Mouse (Mus musculus): Measurements from ENCODE around the gene Hvcn1.
"Not testable (repeated sequence)": the region's sequence is repeated elsewhere in the genome, so short reads cannot be mapped to it uniquely, and the experiment has no call there.

Gene Hvcn1

DNA sequence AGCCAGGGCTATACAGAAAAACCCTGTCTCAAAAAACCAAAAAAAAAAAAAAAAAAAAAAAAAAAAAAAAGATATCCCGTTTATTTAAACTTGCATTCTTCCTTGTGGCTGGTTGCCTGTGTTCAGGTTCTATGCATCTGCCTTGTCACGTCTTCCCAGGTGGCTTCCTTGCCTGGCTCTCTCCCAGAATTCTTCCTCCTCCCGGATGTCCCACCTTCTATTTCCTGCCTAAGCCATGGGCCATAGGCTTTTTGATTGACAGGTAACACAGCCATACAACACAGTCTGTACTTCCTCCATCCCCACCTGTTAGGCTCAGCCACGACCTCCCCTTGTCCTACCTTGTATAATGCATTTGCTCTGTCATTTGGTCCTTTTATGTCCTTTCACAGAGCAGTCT, at the start of gene Hvcn1:
Gene Hvcn1 (plus strand): TSS at position 330 of the 400 bp plus-strand sequence.
- peak; percentile 90 for DNase-seq (ENCODE audit: low read depth, low spot score)

DNA sequence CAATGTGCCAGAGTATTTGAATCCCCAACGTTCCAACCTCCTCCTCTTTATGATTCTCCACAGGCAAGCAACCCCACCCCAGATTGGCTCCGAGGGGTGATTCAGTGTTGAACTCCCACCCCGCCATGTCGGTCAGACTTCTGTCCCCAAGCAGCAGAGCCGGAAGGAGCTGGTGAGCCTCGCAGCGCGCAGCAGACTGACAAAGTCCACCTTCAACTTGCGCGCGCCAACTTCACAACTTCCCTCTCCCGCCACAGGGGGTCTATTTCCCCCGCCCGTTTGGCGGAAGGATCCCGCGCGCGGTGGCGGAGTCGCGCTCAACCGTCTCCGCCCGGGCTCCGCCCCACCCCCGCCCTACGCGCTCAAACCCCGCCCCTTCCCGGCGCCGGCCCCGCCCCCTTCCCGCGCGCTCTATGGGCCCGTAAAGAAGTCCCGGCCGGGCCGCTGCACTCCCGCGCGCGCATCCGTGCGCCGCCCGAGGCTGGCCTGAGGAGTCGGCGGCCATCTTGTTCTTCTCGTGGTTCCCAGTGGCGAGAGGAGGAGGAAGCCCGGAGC, 48.7 kb upstream of the Hvcn1 start, which contains the start of gene Ppp1cc:
Gene Ppp1cc (plus strand): TSS at position 452 of the 555 bp plus-strand sequence.
- DNase-seq (ENCODE audit: low read depth, low spot score), result peak; percentile 97

DNA sequence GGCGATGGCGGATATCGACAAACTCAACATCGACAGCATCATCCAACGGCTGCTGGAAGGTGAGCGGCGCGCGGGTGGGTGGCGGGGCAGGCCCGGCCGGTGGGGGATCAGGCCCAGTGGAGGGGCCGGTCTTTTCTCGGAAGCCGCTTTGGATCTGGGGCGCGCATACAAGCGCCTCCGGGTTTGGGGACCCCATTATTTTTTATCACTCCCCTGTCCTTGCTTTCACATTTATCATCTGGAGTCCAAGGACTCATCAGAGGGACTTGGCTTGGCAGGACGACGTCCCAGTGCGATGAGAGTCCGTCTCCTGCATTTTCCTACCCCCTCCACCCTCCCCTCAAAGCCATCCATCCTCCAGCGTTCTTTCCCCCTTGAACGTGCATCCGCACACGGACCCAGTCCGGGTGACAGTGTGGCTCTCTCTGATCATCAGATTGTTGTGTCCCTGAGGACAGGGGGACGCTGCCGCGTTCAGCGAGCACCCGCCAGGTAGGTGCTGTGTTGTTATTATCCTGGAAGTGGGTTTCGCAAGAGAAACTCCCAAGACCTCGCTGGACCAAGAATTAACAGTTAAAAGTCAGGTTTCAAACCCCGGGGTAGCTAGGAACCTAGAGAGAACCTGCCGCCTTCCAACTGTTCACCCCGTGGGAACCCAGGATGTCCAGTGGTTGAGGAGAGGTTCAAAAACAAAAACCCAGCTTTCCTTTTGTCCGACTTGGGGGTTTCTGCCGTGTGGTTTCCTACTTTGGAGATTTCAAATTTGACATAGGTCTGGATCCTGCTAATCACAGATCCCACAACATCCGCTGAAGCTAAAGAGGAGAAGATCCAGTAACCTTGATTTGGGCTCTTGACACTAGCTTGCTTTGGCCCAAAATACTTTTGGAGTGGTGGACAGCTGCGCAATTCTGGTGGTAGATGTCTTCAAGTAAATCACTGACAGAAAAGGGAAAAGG, 47.8 kb upstream of the Hvcn1 start:
- peak; percentile 41 for DNase-seq (ENCODE audit: low read depth, low spot score)

- no peak for DNase-seq (ENCODE audit: low read depth, low spot score)
These were observed 43.4 kb upstream of the Hvcn1 start for GRCm38 (mm10) chr5:122163194-122163593.

DNA sequence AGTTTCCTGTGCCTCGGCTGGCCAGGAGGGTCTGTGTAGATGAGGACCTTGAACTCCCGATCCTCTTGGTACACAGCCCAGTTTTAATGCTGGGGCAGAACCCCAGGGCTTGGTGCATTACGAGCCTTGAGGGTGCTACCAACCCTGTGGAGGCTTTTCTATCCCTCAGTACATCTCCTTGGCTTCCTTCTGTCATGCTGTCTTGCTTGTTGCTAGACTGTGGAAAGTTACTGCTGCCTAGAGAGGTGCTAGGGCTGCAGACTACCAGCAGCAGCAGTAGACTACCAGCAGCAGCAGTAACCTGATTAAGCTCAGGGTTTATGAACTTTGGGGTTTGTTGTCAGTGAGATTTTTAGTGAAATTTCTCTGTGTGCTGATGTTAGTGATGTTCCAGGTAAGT, 42.6 kb upstream of the Hvcn1 start:
- DNase-seq (ENCODE audit: low read depth, low spot score), result no peak

GRCm38 (mm10) chr5:122165233-122165915, 41.2 kb upstream of the Hvcn1 start:
- DNase-seq (ENCODE audit: low read depth, low spot score), result no peak

DNA sequence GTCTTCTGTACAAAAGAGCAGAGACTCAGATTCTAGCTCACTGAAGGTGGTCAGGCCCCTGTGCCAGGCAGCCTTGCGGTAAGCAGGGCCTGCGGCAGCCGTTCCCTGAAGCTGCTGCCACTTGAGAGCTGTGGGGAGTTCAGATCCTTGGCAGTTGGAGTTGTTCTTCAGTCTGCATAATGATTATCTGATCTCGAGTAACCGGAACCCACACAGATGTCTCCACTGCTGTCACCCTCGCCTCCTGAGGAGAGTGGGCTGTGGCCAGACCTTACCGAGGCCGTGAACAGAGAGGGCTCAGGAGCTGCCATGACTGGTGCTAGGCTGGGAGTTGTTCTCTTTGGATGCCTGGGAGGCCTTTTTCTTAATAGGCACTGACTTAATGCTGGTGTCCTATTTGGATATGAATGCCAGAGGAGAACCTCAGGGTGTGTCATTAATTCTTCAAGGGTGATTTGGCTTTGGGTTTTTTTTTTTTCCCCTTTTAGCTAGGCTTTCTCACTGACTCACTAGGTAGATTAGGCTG, 39.9 kb upstream of the Hvcn1 start:
- DNase-seq (ENCODE audit: low read depth, low spot score), result no peak

DNA sequence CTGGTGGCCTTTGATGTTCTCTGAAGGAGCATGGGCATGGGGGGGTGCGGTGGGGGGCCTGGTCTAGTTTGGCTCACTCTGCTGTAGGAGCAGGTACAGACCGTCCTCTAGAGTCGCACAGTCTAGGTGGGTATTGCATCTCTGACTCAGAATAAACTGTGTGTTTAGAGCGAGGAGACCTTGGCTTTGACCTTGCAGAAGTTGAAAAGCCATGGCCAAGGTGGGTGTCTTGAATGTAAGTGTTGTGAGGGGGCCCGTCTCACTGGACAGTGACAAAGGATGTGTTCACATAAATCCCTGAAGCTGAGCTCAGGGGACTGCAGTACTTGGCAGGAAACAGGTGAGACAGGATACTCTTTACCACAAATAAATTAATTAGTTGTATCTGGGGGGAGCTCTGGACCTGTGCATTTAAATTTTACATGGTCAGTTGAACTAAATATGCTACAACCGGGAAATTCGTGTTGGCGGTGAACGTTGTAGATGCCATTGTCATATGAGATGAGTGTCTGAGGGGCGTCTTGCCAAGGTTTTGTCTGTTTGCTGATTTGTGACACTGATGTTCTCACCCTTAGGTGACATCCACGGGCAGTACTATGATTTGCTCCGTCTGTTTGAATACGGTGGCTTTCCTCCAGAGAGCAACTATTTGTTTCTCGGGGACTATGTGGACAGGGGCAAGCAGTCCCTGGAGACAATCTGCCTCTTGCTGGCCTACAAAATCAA, 38.1 kb upstream of the Hvcn1 start:
- DNase-seq (ENCODE audit: low read depth, low spot score), result no peak

GRCm38 (mm10) chr5:122171058-122171457, 35.5 kb upstream of the Hvcn1 start:
- DNase-seq (ENCODE audit: low read depth, low spot score), result no peak

GRCm38 (mm10) chr5:122175402-122175801, 31.2 kb upstream of the Hvcn1 start:
- no peak for DNase-seq (ENCODE audit: low read depth, low spot score)

DNA sequence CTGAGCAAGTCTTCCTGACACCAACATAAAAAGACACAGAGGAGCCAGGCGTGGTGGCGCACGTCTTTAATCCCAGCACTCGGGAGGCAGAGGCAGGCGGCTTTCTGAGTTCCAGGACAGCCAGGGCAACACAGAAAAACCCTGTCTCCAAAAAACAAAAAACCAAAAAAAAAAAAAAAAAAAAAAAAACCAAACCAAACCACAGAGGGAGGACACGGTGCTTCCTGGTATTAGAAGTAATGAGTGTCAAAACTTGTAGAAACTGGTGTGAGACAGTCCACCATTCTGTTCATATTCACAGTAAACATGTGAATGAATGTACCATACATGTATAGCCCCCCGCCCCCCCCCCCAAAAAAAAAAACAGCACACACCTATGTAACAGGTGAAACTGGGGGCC, 30.6 kb upstream of the Hvcn1 start:
- DNase-seq (ENCODE audit: low read depth, low spot score), result no peak

- DNase-seq (ENCODE audit: low read depth, low spot score), result peak; percentile 65
These were observed 30.2 kb upstream of the Hvcn1 start for GRCm38 (mm10) chr5:122176398-122176797.

DNA sequence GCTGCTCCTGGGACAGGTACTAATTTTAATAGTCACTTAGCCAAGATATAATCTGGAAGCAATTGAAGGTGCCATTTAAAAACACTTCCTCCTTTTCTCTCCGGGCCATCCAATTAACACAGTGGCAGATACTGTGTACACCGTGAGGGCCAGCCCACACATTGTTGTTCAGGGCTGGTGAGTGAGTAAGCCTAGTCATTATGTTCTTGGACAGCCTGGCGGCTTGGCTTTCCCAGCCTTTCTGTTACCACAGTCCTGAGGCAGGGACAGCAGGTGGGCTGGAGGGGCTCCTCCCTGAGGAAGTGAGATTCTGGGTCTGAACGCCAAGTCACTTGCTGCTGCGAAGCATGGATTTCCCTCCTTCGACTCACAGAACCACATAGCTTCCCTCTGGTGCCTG, 26.9 kb upstream of the Hvcn1 start:
- peak; percentile 52 for DNase-seq (ENCODE audit: low read depth, low spot score)

- DNase-seq (ENCODE audit: low read depth, low spot score), result peak; percentile 58
These were observed 22.3 kb upstream of the Hvcn1 start for GRCm38 (mm10) chr5:122184283-122184806.

- not testable (repeated sequence) for DNase-seq (ENCODE audit: low read depth, low spot score)
These were observed 21.7 kb upstream of the Hvcn1 start for GRCm38 (mm10) chr5:122184858-122185257.

DNA sequence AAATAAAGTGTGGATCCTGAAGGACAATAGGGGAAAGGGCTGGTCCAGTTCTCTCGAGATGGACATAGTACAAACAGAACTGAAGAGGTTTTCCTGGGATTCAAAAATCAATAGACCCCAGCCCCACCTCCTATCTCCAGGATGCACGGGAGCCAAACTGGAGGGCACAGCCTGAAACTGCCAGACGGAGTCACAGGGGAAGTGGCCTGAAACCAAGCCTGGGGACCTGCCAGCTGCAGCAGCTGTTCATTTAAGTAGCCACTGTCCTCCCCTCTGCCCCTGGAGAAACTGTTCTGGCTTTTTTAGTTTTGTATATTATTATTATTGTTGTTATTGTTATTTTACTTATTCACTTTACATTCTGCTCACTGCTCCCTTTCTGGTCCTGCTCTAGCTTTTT, 17.5 kb upstream of the Hvcn1 start:
- no peak for DNase-seq (ENCODE audit: low read depth, low spot score)

DNA sequence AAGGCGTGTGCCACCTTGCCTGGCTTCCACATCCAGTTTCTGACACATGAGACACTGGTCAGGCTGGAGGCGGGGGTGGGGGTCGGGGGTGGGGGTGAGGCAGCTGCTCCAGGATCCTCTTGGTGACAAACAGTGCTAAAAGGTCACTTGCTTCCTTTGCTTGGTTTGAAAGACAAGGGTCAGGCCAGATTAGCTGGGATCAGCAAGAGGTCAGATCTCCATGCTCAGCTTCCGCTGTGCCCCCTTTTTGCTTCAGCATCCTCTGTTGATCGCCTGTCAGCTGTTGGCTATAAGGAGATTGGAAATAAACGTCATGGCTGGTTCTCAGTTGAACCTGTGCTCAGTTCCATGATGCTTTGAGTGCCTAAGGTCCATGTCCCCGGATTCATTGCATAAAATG, 16.1 kb upstream of the Hvcn1 start:
- no peak for DNase-seq (ENCODE audit: low read depth, low spot score)

DNA sequence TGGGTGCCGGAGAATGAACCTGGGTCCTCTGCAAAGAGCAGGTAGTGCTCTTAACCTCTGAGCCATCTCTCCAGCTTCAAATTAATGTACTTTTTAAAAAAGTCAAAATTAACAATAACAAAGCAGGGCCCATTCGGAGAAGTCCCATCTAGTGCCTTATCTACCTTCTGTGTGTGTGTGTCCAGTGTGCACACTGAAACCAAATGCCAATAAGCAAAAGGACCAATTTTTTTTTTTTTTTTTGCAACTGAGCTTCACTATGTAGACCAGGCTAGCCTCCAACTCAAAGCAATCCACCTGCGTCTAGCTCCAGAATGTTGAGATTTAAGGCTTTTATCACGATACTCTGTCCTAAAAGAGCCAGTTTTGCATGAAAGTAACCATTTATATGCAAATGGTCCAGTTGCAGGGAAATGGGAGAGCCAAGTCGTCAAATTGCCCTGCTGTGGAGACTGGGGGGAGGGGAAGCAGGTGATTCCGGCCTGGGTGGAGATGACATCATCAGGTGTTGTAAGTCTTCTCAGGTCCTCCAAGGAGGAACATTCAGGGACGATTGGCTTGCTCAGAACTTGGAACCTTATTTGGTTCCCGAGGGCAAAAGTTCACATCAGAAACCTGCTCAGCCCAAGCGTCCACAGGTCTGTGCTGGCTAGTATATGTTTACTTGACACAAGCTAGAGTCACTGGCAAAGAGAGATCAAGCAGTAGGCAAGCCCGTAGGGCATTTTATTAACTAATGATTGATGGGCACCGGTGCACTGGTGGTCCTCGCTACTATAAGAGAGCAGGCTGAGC, 15.1 kb upstream of the Hvcn1 start:
- no peak for DNase-seq (ENCODE audit: low read depth, low spot score)

- DNase-seq (ENCODE audit: low read depth, low spot score), result peak; percentile 60
These were observed 14.3 kb upstream of the Hvcn1 start for GRCm38 (mm10) chr5:122192347-122192746.

DNA sequence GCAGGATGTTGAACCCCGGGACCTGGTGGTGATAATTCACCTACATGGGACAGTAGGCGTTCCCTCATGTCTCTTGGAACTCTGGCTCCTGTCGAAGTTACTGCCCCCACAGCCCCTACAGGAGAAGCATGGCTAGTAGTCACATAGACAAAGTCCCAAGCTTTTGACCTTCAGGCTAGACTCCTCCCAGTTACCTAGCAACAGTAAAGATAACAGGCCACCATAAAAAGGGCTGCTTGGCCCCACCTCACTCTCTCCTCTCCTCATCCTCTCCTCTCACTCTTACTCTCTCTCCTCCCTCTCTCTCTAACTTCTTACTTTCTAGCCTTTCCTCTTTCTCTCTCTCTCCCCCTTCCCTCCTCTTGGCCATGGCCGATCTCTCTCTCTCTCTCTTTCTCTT, 5.7 kb upstream of the Hvcn1 start:
- no peak for DNase-seq (ENCODE audit: low read depth, low spot score)
